Mouse (Mus musculus) frontal cortex, adult 2 months (tissue): ENCODE results near the gene Pde1c. TPM values are rescaled to one million over a fixed set of nuclear protein-coding genes. Genes with fewer than 3 reads are reported as not detected.
"Not testable (repeated sequence)": the region's sequence is repeated elsewhere in the genome, so short reads cannot be mapped to it uniquely, and the experiment has no call there.

Source experiments
- DNase-seq, 2 experiments: peaks; one replicate each; pipeline ENCODE4 v3.0.0; 2022; ENCODE audit warnings: low spot score in 1 of 2; ENCODE audit errors: extremely low spot score in 1 of 2
- polyA plus RNA-seq: library from polyadenylated mRNA; depleted of rRNA; stranded (reverse); fragments of >200 nt; gene quantifications from 2 replicates; pipeline ENCODE4 v1.2.3, GENCODE M21; 2012; rRNA removed

Pde1c gene
- 8.3 and 8.4 TPM in 2 replicates for polyA plus RNA-seq

GRCm38 (mm10) chr6:56568470-56569372, at the start of gene Pde1c:
Pde1c (minus strand) TSS chr6:56569103.
- no peak for DNase-seq

DNA sequence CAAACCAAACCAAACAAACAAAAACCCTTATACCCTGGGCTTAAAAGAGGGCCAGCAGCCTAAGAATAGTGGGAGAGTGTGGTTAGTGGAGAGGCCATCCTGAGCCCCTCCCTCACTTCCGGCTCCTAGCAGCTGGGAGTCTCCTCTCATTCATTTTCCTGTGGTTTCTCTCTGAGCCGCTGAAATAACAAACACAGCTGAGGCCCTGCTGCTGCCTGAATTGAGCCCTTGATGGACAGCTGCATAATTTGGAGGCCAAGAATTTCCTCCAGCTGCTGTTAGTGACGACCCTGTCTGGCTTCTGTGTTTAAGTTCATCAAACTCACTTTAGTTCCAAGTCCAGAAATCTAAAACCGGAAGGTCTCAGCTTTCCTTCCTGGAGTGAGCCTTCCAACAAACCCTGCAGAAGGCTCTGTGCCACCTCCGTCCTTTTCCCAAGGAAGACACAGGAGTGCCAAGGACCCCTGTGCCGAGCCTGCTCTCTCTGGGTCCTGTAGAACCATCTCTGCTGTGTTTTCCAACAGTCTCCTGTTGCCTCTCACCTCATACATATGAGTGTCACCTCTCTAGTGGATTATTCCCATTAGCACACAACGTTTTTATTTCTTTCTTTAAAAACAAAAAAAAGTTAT, 48.2 kb upstream of the Pde1c start:
- no peak for DNase-seq

DNA sequence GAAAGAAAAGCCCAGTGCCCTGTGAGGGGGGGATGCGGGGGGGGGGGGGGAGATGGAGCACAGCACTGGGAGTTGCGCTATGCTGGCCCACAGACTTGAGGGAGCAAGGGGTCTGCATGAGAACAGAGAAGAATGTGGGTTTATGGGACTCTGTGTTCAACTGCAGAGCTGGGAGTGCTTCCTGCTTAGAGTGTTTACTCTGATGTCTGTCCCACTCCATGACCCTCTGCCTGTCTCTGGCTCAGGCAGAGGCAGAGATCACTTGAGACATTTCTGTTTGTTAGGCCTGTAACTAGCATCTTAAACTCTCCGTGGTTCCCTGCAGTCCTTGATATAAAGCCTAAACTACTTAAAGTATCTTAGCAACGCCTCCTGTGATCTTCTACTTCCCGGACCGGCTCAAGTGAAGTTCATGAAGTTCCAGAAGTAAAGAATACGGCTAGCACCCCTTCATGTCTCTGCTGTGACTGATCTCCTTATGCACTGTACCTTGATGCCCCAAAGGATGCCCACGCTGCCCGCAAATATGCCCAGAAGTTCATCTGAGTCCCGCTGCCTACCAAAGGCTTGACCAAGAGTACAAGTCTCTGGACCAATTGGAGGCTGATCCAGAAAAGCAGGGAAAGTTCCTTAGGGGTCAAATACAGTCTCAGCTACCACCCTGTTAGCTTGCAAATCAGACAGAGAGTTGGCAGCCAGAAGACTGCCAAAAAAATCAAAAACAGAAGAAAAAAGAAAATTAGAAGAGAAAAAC, 47.5 kb upstream of the Pde1c start:
- DNase-seq, result no peak

DNA sequence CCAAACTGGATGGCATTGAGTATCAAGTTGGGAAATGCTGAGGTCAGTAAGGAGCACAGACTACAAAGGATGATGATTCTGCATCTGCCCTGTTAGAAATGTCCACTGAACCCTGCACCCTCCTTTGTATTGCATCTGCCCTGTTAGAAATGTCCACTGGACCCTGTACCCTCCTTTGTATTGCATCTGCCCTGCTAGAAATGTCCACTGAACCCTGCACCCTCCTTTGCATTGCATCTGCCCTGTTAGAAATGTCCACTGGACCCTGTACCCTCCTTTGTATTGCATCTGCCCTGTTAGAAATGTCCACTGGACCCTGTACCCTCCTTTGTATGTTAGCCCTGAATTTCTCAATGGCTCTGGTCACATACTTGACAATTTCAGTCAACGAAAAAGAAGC, 40.6 kb upstream of the Pde1c start:
- not testable (repeated sequence) for DNase-seq

GRCm38 (mm10) chr6:56608277-56608676, 39.4 kb upstream of the Pde1c start:
- peak; percentile 60 to 88 for DNase-seq

GRCm38 (mm10) chr6:56579568-56579967, 10.7 kb upstream of the Pde1c start:
- DNase-seq, result no peak

DNA sequence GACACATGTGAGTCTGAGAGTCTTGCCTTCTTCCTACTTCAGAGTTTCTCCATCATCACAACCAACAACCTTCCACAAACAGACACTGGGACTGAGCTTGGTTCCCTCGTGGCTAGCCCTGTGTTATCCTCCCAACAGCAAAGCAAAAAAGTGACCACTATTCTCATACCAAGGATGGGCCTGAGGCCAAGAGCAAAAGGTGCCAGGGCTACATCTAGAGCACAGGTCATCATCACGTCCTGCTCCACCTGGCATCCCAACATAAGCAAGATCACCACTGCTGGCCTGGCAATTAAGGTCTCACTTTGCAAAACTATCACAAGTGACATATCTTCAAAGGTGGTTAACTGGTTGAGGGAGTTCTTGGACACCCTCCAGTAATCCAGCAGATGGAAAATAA, 8.0 kb downstream of the Pde1c start:
- no peak for DNase-seq

- peak; percentile 16 to 26 for DNase-seq
Measured at GRCm38 (mm10) chr6:56560474-56560888, 8.4 kb downstream of the Pde1c start.

GRCm38 (mm10) chr6:56558711-56559110, 10.2 kb downstream of the Pde1c start:
- no peak for DNase-seq

DNA sequence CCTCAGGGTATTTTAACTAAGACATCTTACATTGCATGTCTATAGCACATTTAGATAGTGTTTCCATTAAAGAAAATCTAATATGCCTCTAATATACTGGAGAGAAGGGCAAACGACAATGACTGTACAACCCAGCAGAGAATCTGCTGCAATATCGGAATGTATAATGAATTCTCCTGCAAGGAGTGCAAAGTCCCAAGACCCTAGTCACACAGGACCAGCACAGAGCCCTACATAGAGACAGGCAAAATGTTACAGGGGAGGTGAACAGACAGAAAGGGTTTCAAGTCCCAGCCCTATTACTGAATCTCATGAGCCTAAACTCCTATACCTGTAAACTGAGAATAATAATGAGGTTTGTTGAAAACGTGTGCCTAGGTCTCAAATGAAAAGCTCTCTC, 13.1 kb downstream of the Pde1c start:
- DNase-seq, result no peak

- DNase-seq, result peak in 1 of 2 experiments; percentile 19
Measured at GRCm38 (mm10) chr6:56555382-56555781, 13.5 kb downstream of the Pde1c start.

DNA sequence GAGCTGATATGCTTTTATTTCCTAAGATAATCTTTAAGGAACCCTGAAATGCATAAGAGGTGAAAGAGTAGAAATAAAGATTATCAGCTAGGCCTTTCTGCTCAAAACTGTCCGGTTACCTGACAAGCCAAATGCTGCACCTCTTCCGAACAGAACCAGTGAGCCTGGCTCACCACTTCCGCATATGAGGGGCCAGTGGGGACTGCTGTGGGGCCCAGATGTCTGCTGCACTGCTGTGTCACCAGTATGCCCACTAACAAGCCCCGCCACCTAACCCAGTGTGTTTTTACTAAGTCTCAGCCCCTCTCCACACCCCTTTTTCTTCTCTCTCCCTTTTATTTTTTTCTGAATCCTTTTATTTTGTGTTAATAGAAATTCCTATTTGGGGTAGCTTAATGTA, 17.9 kb downstream of the Pde1c start:
- no peak for DNase-seq

DNA sequence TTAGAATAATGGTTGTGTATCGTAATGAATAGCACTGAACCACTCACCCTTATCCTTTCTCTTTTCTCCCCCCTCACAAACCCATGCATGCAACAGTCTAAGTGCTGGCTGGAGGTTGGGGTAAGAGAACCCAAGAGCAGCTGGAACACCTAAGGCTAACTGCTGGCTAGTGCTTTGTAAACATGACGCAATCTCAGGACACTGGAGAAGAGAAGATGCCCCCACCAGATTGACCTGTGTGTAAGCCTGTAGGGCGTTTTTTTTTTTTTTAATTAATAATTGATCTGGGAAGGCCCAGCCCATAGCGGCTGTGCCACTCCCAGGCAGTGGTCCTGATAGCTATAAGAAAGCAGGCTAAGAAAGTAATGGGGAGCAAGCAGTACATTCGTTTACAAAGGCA, 28.7 kb downstream of the Pde1c start:
- DNase-seq, result no peak

- no peak for DNase-seq
Measured at GRCm38 (mm10) chr6:56534653-56535052, 34.2 kb downstream of the Pde1c start.

- DNase-seq, result no peak
Measured at GRCm38 (mm10) chr6:56532257-56532656, 36.6 kb downstream of the Pde1c start.

- no peak for DNase-seq
Measured at GRCm38 (mm10) chr6:56523938-56524866, 44.7 kb downstream of the Pde1c start.

DNA sequence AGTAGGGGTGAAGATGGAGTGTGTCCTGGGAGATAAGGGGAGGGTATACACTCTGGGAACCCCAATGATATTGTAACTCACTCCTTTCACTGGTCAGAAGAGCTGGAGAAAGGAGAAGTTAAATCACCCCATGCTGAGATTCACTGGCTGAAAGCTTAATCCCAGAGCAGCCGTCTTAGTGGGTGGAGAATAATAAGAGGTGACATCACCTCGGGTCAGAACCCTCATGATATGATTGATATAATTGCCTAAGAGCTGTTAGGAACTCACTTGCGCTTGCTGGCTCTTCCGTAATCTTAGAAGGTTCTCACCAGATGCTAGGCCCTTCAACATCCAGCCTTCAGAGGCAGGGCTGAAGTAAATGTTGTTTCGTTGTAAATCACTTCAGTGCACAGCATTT, 79.7 kb downstream of the Pde1c start:
- no peak for DNase-seq

GRCm38 (mm10) chr6:56485078-56485477, 83.8 kb downstream of the Pde1c start:
- DNase-seq, result no peak

GRCm38 (mm10) chr6:56480914-56481482, 87.9 kb downstream of the Pde1c start:
- DNase-seq, result peak; percentile 21 to 84

GRCm38 (mm10) chr6:56476581-56476980, 92.3 kb downstream of the Pde1c start:
- peak in 1 of 2 experiments; percentile 52 for DNase-seq
